Mouse (Mus musculus) G1E (cell line): ENCODE results near the gene Il18bp. TPM values are rescaled to one million over a fixed set of nuclear protein-coding genes. Genes with fewer than 3 reads are reported as not detected.

ENCODE experiments used
- ATAC-seq: 2 replicates; pipeline ENCODE4 v1.8.0; 2016; ENCODE audit warnings: mild to moderate bottlenecking; ENCODE audit not compliant: insufficient number of reproducible peaks, poor library complexity, low FRiP score, severe bottlenecking; ENCODE audit errors: extremely low read depth
- DNase-seq: peaks from one replicate; pipeline ENCODE4 v3.0.0; 2012; ENCODE audit warnings: low spot score
- H3K27me3 ChIP-seq: 2 replicates; pipeline ENCODE4 v1.6.1; 2012; ENCODE audit warnings: mild to moderate bottlenecking, low read length, inconsistent platforms; ENCODE audit not compliant: insufficient read depth
- H3K36me3 ChIP-seq: replicated peaks from 2 replicates; pipeline ENCODE3; 2012; ENCODE audit warnings: mild to moderate bottlenecking, inconsistent platforms
- H3K4me1 ChIP-seq: 2 replicates; pipeline ENCODE4 v1.6.1; 2012; ENCODE audit warnings: low read depth, low read length, inconsistent platforms, mixed read lengths; ENCODE audit not compliant: insufficient read depth
- H3K4me3 ChIP-seq: 2 replicates; pipeline ENCODE4 v1.5.1; 2012; ENCODE audit warnings: low read depth, mild to moderate bottlenecking, inconsistent platforms, low read length, moderate library complexity, mixed read lengths
- H3K9me3 ChIP-seq: replicated peaks from 2 replicates; pipeline ENCODE4 v1.6.1; 2012; ENCODE audit warnings: inconsistent platforms
- CTCF ChIP-seq: IDR thresholded peaks from 2 replicates; pipeline ENCODE4 v1.5.1; 2012; ENCODE audit warnings: low read depth, low read length, inconsistent platforms, mixed read lengths
- GATA1 ChIP-seq: IDR thresholded peaks from 2 replicates; pipeline ENCODE4 v1.6.1; 2012; ENCODE audit warnings: borderline replicate concordance, low read length, inconsistent platforms, mixed read lengths
- GATA2 ChIP-seq: IDR thresholded peaks from 2 replicates; pipeline ENCODE4 v1.6.1; 2012; ENCODE audit warnings: low read depth, low read length, inconsistent platforms, borderline replicate concordance
- POLR2AphosphoS5 ChIP-seq: IDR thresholded peaks from 2 replicates; pipeline ENCODE4 v1.6.1; 2012; ENCODE audit warnings: low read depth, low read length, inconsistent platforms; ENCODE audit not compliant: insufficient replicate concordance
- TAL1 ChIP-seq: conservative IDR thresholded peaks from 2 replicates; pipeline ENCODE4 v1.6.1; 2012; ENCODE audit warnings: low read depth, low read length, inconsistent platforms, mixed read lengths
- polyA plus RNA-seq: library from polyadenylated mRNA; stranded (reverse); fragments of >175 nt; gene quantifications from 2 replicates; pipeline ENCODE4 v1.2.3, GENCODE M21; 2012
- total RNA-seq, 2 experiments: library from RNA; stranded (forward) in 1 of 2; stranded (reverse) in 1 of 2; fragments of 200-1000 nt in 1 of 2; fragments of >200 nt in 1 of 2; fragmentation: Nextera tagmentation in 1 of 2; gene quantifications; 2 replicates each; pipeline ENCODE4 v1.2.3; 2014 to 2017

Gene Il18bp
- total and polyA plus RNA-seq, 3 experiments = 1.8 to 4.2 (median 2.7) TPM

DNA sequence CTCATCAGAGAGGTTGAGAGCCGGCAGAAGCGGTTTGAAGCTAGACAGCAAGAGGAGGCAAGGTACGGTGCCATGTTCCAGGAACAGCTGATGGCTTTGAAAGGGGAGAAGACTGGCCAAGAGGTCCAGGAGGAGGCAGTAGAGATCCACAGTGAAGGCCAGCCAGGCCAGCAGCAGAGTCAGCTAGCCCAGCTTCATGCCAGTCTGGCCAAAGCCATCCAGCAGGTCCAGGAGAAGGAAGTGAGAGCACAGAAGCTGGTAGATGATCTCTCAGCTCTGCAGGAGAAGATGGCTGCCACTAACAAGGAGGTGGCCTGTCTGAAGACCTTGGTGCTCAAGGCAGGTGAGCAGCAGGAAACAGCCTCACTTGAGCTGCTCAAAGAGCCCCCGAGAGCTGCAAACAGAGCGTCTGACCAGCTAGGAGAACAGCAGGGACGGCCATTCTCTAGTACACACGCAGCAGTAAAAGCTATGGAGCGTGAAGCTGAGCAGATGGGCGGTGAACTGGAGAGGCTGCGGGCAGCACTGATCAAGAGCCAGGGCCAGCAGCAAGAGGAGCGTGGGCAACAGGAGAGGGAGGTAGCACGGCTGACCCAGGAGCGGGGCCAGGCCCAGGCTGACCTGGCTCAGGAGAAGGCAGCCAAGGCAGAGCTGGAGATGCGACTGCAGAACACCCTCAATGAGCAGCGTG lies 18.9 kb downstream of the Il18bp start:
- TF ChIP-seq TAL1 = no peak
- TF ChIP-seq GATA1 = no peak
- TF ChIP-seq GATA2 = no peak
- TF ChIP-seq CTCF = no peak
- no peak for TF ChIP-seq POLR2AphosphoS5
- H3K27me3 ChIP-seq = no peaks in the 10 kb centered on the region
- ATAC-seq = no peak
- no peaks in the 10 kb centered on the region for H3K9me3 ChIP-seq
- peaks cover 97% of the 10 kb centered on the region for H3K36me3 ChIP-seq
- H3K4me1 ChIP-seq = peaks cover 14% of the 10 kb centered on the region; the same call in 1 of the 2 replicates
- no peak overlapping the region for H3K4me3 ChIP-seq
- no peak for DNase-seq

DNA sequence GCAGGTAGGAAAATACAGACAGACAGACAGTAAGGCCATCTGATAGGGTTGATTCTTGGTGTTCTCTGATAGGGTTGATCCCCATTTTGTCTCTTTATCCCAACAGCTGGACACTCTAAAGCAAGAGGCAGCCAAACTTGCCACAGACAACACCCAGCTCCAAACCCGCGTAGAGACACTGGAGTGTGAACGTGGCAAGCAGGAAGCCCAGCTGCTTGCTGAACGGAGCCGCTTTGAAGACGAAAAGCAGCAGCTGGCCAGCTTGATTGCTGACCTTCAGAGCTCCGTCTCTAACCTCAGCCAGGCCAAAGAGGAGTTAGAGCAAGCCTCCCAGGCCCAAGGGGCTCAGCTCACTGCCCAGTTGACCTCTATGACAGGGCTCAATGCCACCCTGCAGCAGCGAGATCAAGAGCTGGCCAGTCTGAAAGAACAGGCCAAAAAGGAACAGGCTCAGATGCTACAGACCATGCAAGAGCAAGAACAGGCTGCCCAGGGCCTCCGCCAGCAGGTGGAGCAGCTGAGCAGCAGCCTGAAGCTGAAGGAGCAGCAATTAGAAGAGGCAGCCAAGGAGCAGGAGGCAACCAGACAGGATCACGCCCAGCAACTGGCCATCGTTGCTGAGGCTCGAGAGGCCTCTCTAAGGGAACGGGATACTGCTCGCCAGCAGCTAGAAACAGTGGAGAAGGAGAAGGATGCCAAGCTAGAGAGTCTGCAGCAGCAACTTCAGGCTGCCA lies 20.1 kb downstream of the Il18bp start:
- H3K36me3 ChIP-seq = peaks cover 98% of the 10 kb centered on the region
- H3K9me3 ChIP-seq = no peaks in the 10 kb centered on the region
- peak; percentile 67 for DNase-seq
- H3K4me3 ChIP-seq = no peak overlapping the region
- H3K4me1 ChIP-seq = peaks cover 11% of the 10 kb centered on the region; the same call in 1 of the 2 replicates
- ATAC-seq = peak; percentile 40
- no peak for TF ChIP-seq POLR2AphosphoS5
- no peak for TF ChIP-seq GATA1
- no peak for TF ChIP-seq GATA2
- TF ChIP-seq TAL1 = no peak
- peak; percentile 91 for TF ChIP-seq CTCF
- no peaks in the 10 kb centered on the region for H3K27me3 ChIP-seq

DNA sequence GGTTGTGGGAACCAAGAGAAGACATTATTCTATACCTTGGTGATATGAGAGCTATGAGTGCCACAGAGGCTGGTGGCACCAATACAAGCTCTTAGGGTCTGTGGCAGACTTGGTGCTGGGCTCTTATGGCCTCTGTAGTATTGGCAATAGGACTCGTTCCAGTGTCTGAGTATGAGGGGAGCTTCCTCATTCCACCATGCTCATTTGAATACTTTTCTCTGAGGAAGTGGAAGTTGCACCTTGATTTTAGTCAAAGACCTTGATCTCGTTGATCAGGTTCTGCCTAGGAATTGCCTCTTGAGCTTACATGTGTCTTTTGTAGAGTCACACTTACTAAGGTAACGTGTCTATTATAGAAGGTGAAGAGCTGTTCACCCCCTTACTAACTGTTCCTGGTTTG lies 24.2 kb downstream of the Il18bp start:
- no peaks in the 10 kb centered on the region for H3K9me3 ChIP-seq
- no peak for TF ChIP-seq CTCF
- TF ChIP-seq GATA2 = no peak
- no peak for TF ChIP-seq TAL1
- no peak for TF ChIP-seq GATA1
- no peak for TF ChIP-seq POLR2AphosphoS5
- DNase-seq (no peak), ATAC-seq (no peak)
- no peaks in the 10 kb centered on the region for H3K27me3 ChIP-seq
- H3K4me3 ChIP-seq = no peak overlapping the region
- H3K4me1 ChIP-seq = no peaks in the 10 kb centered on the region
- peaks cover 98% of the 10 kb centered on the region for H3K36me3 ChIP-seq

DNA sequence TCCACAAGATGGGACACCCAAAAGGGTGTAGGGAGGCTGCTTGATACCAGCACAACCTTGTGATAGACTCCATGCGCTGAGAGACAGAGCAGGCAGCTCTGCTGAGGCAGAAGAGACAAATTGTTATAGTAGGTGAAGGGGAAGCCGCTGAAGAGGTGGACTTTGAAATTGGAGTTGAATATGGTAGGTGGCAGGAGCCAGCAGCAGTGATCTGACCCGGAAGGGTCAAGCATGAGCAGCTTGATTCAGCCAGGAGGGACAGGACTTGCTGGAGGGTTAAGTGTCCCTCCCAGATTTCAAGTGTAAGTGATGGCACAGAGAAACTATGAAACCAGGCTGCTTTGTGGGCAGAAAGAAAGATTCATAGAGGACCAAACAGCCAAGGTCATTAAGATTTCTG lies 33.4 kb downstream of the Il18bp start:
- Histone ChIP-seq H3K27me3 (no peaks in the 10 kb centered on the region), H3K4me3 (no peak overlapping the region), H3K4me1 (no peaks in the 10 kb centered on the region; the same call in 1 of the 2 replicates), H3K36me3 (peaks cover 88% of the 10 kb centered on the region), H3K9me3 (no peaks in the 10 kb centered on the region)
- DNase-seq = no peak
- TF ChIP-seq GATA2 (no peak), CTCF (no peak), POLR2AphosphoS5 (no peak), GATA1 (no peak), TAL1 (no peak)
- ATAC-seq = no peak

DNA sequence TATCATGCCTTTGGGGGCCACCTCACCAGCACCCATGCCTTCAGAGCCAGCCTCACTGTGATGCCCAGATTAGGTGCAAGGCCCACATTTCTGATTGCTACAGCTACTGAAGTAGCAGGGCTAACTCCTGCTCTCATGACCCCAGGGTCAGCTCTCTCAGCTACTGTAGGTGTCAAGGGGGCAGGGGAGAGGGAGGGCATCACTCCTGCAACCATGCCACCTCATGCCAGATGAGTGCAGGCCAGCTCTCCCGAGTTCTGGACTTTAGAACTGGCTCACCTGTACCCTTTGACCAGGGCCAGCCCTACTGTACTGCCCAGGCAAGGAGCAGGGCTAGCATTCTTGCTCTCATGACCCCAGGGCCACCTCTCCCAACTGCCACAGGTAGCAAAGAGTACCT lies 35.8 kb downstream of the Il18bp start:
- ATAC-seq (no peak), DNase-seq (no peak)
- H3K27me3 ChIP-seq = no peaks in the 10 kb centered on the region
- peaks cover 74% of the 10 kb centered on the region for H3K36me3 ChIP-seq
- no peak for TF ChIP-seq CTCF
- TF ChIP-seq GATA1 = no peak
- TF ChIP-seq POLR2AphosphoS5 = no peak
- TF ChIP-seq TAL1 = no peak
- TF ChIP-seq GATA2 = no peak
- H3K4me1 ChIP-seq = no peaks in the 10 kb centered on the region; the same call in 1 of the 2 replicates
- H3K9me3 ChIP-seq = no peaks in the 10 kb centered on the region
- no peak overlapping the region for H3K4me3 ChIP-seq

DNA sequence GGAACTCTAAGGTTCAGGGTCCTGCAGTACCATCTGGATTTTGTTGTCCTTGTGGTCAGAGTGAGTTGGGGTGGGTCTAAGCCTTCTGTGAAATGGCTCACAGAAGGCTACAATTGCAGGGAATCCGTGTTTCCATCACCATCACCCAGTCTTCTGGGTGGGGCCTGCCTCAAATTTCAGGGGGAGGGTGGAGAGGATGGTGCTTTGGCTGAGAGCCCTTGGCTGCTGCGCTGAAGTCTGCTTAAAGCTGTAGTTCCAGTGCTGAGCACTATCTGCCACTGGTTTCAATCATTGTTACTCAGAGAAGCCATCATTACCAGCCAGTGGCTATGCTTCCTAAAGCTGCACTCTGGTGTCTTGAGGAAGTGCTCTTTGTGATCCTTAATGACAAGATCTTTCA lies 44.0 kb downstream of the Il18bp start:
- Histone ChIP-seq H3K27me3 (no peaks in the 10 kb centered on the region), H3K4me3 (no peak overlapping the region), H3K9me3 (no peaks in the 10 kb centered on the region), H3K36me3 (peaks cover 44% of the 10 kb centered on the region), H3K4me1 (peaks cover 42% of the 10 kb centered on the region)
- DNase-seq = no peak
- ATAC-seq = no peak
- no peak for TF ChIP-seq GATA2
